Mouse (Mus musculus): ENCODE data around the gene Rom1. TPM values are rescaled to one million over a fixed set of nuclear protein-coding genes. Genes with fewer than 3 reads are reported as not detected.

The Rom1 gene
- polyA plus RNA-seq, 1 experiment from 2014 or later, result 2.8 TPM

- WGBS, result 12% methylated on average over 3 of the region's 3 CpGs
- H3K4me2 ChIP-seq (ENCODE audit: low read depth, low read length), result peak overlapping the region; percentile 79
- H3K27ac ChIP-seq (ENCODE audit: low read length), result no peak overlapping the region
- peak overlapping the region; percentile 91 for H3K9ac ChIP-seq (ENCODE audit: low read length)
- H3K9me3 ChIP-seq (replicated peaks; ENCODE audit: control insufficient read depth, low read length), result no peaks in the 10 kb centered on the region
- ATAC-seq (ENCODE audit: insufficient read depth, low FRiP score), result no peak
- peaks cover 8% of the 10 kb centered on the region; the same call in 1 of the 2 replicates for H3K4me1 ChIP-seq (ENCODE audit: control insufficient read depth, insufficient read depth, low read length)
- peaks cover under 1% of the 10 kb centered on the region; the same call in 1 of the 2 replicates for H3K36me3 ChIP-seq (ENCODE audit: control insufficient read depth, insufficient read depth, low read length)
- peak overlapping the region; percentile 87 for H3K4me3 ChIP-seq (replicated peaks; ENCODE audit: low read length)
- H3K27me3 ChIP-seq (ENCODE audit: control insufficient read depth, insufficient read depth, low read length), result no peaks in the 10 kb centered on the region
Observed at GRCm38 (mm10) chr19:8881034-8881392, 48.1 kb downstream of the Rom1 start.

GRCm38 (mm10) chr19:8880311-8881033, 48.7 kb downstream of the Rom1 start, which contains the start of gene Uqcc3:
TSS of gene Uqcc3 (minus strand) at chr19:8880923.
- no peaks in the 10 kb centered on the region for H3K27me3 ChIP-seq (ENCODE audit: control insufficient read depth, insufficient read depth, low read length)
- ATAC-seq (ENCODE audit: insufficient read depth, low FRiP score), result peak; percentile 95

More at GRCm38 (mm10) chr19:8880311-8881033, 48.7 kb downstream of the Rom1 start, which contains the start of gene Uqcc3:
- Histone ChIP-seq H3K9ac (ENCODE audit: low read length) (peak within 1 kb of the TSS; percentile 91), H3K36me3 (ENCODE audit: control insufficient read depth, insufficient read depth, low read length) (peaks cover 6% of the 10 kb centered on the region; the same call in 1 of the 2 replicates), H3K9me3 (replicated peaks; ENCODE audit: control insufficient read depth, low read length) (no peaks in the 10 kb centered on the region), H3K4me3 (replicated peaks; ENCODE audit: low read length) (peak within 1 kb of the TSS; percentile 87), H3K27ac (ENCODE audit: low read length) (peak within 1 kb of the TSS; percentile 86), H3K4me2 (ENCODE audit: low read depth, low read length) (peak within 1 kb of the TSS; percentile 79), H3K4me1 (ENCODE audit: control insufficient read depth, insufficient read depth, low read length) (peaks cover 8% of the 10 kb centered on the region; the same call in 1 of the 2 replicates)
- under 1% methylated on average over 42 of the region's 42 CpGs for WGBS

Small RNAs within 50 kb of the gene (microRNA-seq; reads per million reads assigned to microRNA genes)
- gene Mir5136, result 0.66 reads per million

Other genes starting within 250 kb of the Rom1 start
- 111 and 116 TPM in 2 replicates for gene Slc3a2, start 206.0 kb downstream of the Rom1 start, polyA plus RNA-seq (2015; fragmentation: Nextera tagmentation; extraction: Ambion mirVana)
- gene Wdr74, start 193.5 kb downstream of the Rom1 start, polyA plus RNA-seq (2015; fragmentation: Nextera tagmentation; extraction: Ambion mirVana), result 83.0 and 83.5 TPM in 2 replicates
- gene 1700092M07Rik, start 188.6 kb downstream of the Rom1 start, polyA plus RNA-seq (2015; fragmentation: Nextera tagmentation; extraction: Ambion mirVana), result 1.1 and 2.1 TPM in 2 replicates
- 146 and 148 TPM in 2 replicates for gene Stx5a, start 187.9 kb downstream of the Rom1 start, polyA plus RNA-seq (2015; fragmentation: Nextera tagmentation; extraction: Ambion mirVana)
- 150 and 165 TPM in 2 replicates for gene Nxf1, start 172.3 kb downstream of the Rom1 start, polyA plus RNA-seq (2015; fragmentation: Nextera tagmentation; extraction: Ambion mirVana)
- 137 and 143 TPM in 2 replicates for gene Tmem223, start 158.4 kb downstream of the Rom1 start, polyA plus RNA-seq (2015; fragmentation: Nextera tagmentation; extraction: Ambion mirVana)
- 88.9 and 96.9 TPM in 2 replicates for gene Tmem179b, start 154.9 kb downstream of the Rom1 start, polyA plus RNA-seq (2015; fragmentation: Nextera tagmentation; extraction: Ambion mirVana)
- 17.1 and 19.8 TPM in 2 replicates for gene Taf6l, start 142.9 kb downstream of the Rom1 start, polyA plus RNA-seq (2015; fragmentation: Nextera tagmentation; extraction: Ambion mirVana)
- gene Polr2g, start 130.8 kb downstream of the Rom1 start, polyA plus RNA-seq (2015; fragmentation: Nextera tagmentation; extraction: Ambion mirVana), result 122 and 129 TPM in 2 replicates
- gene Zbtb3, start 126.8 kb downstream of the Rom1 start, polyA plus RNA-seq (2015; fragmentation: Nextera tagmentation; extraction: Ambion mirVana), result 4.4 and 4.5 TPM in 2 replicates
- 45.3 and 46.3 TPM in 2 replicates for gene Ttc9c, start 110.0 kb downstream of the Rom1 start, polyA plus RNA-seq (2015; fragmentation: Nextera tagmentation; extraction: Ambion mirVana)
- 4.5 and 4.7 TPM in 2 replicates for gene Hnrnpul2, start 109.3 kb downstream of the Rom1 start, polyA plus RNA-seq (2015; fragmentation: Nextera tagmentation; extraction: Ambion mirVana)
- gene AC129217.1, start 99.6 kb downstream of the Rom1 start, polyA plus RNA-seq (2015; fragmentation: Nextera tagmentation; extraction: Ambion mirVana), result not detected in 2 replicates
- gene Bscl2, start 91.9 kb downstream of the Rom1 start, polyA plus RNA-seq (2015; fragmentation: Nextera tagmentation; extraction: Ambion mirVana), result 54.1 and 63.3 TPM in 2 replicates
- 10.4 and 10.7 TPM in 2 replicates for gene Gng3, start 90.2 kb downstream of the Rom1 start, polyA plus RNA-seq (2015; fragmentation: Nextera tagmentation; extraction: Ambion mirVana)
- 2.0 and 2.8 TPM in 2 replicates for gene Lrrn4cl, start 78.6 kb downstream of the Rom1 start, polyA plus RNA-seq (2015; fragmentation: Nextera tagmentation; extraction: Ambion mirVana)
- gene Ubxn1, start 57.9 kb downstream of the Rom1 start, polyA plus RNA-seq (2015; fragmentation: Nextera tagmentation; extraction: Ambion mirVana), result 170 and 175 TPM in 2 replicates
- gene Uqcc3, start 48.4 kb downstream of the Rom1 start, polyA plus RNA-seq (2015; fragmentation: Nextera tagmentation; extraction: Ambion mirVana), result 59.9 and 66.2 TPM in 2 replicates
- gene Lbhd1, start 45.6 kb downstream of the Rom1 start, polyA plus RNA-seq (2015; fragmentation: Nextera tagmentation; extraction: Ambion mirVana), result 50.2 and 77.0 TPM in 2 replicates
- not detected in 2 replicates for gene Gm49403, start 45.4 kb downstream of the Rom1 start, polyA plus RNA-seq (2015; fragmentation: Nextera tagmentation; extraction: Ambion mirVana)
- gene 1810009A15Rik, start 40.5 kb downstream of the Rom1 start, polyA plus RNA-seq (2015; fragmentation: Nextera tagmentation; extraction: Ambion mirVana), result 74.3 and 75.6 TPM in 2 replicates
- 0.18 TPM in 1 of 2 replicates, not detected in the other for gene Gm49416, start 40.4 kb downstream of the Rom1 start, polyA plus RNA-seq (2015; fragmentation: Nextera tagmentation; extraction: Ambion mirVana)
- 35.4 and 39.7 TPM in 2 replicates for gene Ints5, start 36.4 kb downstream of the Rom1 start, polyA plus RNA-seq (2015; fragmentation: Nextera tagmentation; extraction: Ambion mirVana)
- gene Ganab, start 31.3 kb downstream of the Rom1 start, polyA plus RNA-seq (2015; fragmentation: Nextera tagmentation; extraction: Ambion mirVana), result 105 and 108 TPM in 2 replicates
- gene B3gat3, start 9.0 kb downstream of the Rom1 start, polyA plus RNA-seq (2015; fragmentation: Nextera tagmentation; extraction: Ambion mirVana), result 37.2 and 39.0 TPM in 2 replicates
- 28.5 and 30.5 TPM in 2 replicates for gene Eml3, start 196 bp upstream of the Rom1 start, polyA plus RNA-seq (2015; fragmentation: Nextera tagmentation; extraction: Ambion mirVana)
- 142 and 149 TPM in 2 replicates for gene Mta2, start 12.5 kb upstream of the Rom1 start, polyA plus RNA-seq (2015; fragmentation: Nextera tagmentation; extraction: Ambion mirVana)
- gene Tut1, start 24.5 kb upstream of the Rom1 start, polyA plus RNA-seq (2015; fragmentation: Nextera tagmentation; extraction: Ambion mirVana), result 30.0 and 34.9 TPM in 2 replicates
- 401 and 441 TPM in 2 replicates for gene Eef1g, start 37.7 kb upstream of the Rom1 start, polyA plus RNA-seq (2015; fragmentation: Nextera tagmentation; extraction: Ambion mirVana)
- 46.4 and 48.3 TPM in 2 replicates for gene Ahnak, start 59.9 kb upstream of the Rom1 start, polyA plus RNA-seq (2015; fragmentation: Nextera tagmentation; extraction: Ambion mirVana)
- 0.75 and 1.3 TPM in 2 replicates for gene Scgb1a1, start 158.6 kb upstream of the Rom1 start, polyA plus RNA-seq (2015; fragmentation: Nextera tagmentation; extraction: Ambion mirVana)
- gene Asrgl1, start 206.3 kb upstream of the Rom1 start, polyA plus RNA-seq (2015; fragmentation: Nextera tagmentation; extraction: Ambion mirVana), result 10.2 and 11.8 TPM in 2 replicates